Mouse (Mus musculus) NIH3T3 (cell line): ENCODE results near the gene Zic4.

Experiments
- DNase-seq: peaks from one replicate; pipeline ENCODE4 v3.0.0-alpha.2; 2012; ENCODE audit warnings: low read depth

The Zic4 gene

DNA sequence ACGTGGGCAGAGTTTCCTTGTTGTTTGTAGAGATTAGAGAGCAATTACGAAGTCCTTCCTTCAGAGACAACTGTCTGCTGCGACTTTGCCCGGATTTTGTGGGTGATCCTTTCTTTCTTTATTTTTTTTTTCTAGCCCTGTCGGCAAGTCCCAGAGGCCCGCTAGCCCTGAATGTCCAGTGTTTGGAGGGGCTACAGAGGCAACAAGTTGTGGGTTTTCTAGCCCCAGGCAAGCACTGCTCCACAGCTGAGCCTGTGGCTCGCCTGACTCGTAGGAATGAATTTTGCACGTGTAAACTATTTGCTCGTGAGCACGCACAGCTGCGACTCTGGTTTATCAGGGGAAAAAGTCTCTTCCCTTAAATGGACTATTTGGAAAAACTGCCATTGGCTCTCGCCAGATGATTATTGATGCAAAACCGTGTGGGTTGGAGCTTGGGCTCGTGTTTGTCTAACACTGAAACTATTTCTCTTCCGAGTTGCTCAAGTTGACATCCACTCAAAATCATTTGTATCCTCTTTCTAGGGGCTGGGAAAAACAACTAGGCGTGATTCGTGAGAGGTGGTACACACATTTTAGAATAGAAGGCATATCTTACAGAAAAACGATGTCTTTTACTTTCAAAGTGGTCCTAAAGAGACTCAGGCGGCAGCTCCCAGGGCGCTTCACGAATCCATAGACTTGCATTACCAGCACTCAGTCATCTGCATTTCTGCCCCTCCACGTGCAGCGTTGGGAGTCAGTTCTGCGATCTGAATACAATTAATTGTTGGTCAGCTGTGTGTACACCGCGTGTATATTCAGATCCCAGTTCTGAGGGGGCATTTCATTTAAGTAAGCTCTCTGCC lies 42.9 kb downstream of the Zic4 start:
- DNase-seq, result no peak

- no peak for DNase-seq
These were observed 43.6 kb downstream of the Zic4 start for GRCm38 (mm10) chr9:91405753-91406178.

GRCm38 (mm10) chr9:91406258-91406763 lies 44.1 kb downstream of the Zic4 start:
- no peak for DNase-seq

- no peak for DNase-seq
These were observed 47.6 kb downstream of the Zic4 start for GRCm38 (mm10) chr9:91409771-91410170.

- no peak for DNase-seq
These were observed 51.9 kb downstream of the Zic4 start for GRCm38 (mm10) chr9:91414007-91414661.

DNA sequence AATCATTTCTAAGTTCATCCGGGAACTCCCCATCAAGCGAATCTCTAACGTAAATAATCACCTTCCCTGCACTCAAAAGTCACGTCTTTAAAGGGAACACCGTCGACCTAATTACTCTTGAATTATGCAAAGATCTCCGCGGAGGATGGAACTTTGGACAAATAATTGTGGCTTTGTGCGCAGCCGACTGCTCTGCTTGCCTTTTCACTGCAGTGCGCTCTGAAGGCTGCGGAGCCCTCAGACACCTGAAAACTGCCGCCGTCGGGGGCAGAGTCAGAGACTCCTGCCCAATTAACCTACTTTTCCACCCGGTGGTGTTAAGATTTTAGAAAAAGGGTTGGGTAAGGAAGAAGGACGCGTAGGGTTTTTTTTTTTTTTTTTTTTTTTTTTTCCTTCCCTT lies 58.2 kb downstream of the Zic4 start:
- no peak for DNase-seq
